Mouse (Mus musculus) heart, embryonic 15.5 days (tissue): ENCODE measurements around the gene Tmigd1. TPM values are rescaled to one million over a fixed set of nuclear protein-coding genes. Genes with fewer than 3 reads are reported as not detected.

Experiments used
- ATAC-seq: fragments of 200-750 bp; cut with Nextera tagmentation; replicated peaks from 2 replicates; pipeline ENCODE4 v1.8.0; 2017; ENCODE audit warnings: low read depth, moderate TSS enrichment; ENCODE audit not compliant: insufficient number of reproducible peaks, insufficient read depth, low FRiP score
- H3K27ac ChIP-seq: fragments of 300-500 bp; sonication (generic); 2 replicates; pipeline ENCODE4 v1.5.1; 2015; ENCODE audit warnings: mild to moderate bottlenecking, inconsistent platforms
- H3K27me3 ChIP-seq: fragments of 300-500 bp; sonication (generic); 2 replicates; pipeline ENCODE4 v1.6.1; 2015; ENCODE audit warnings: inconsistent platforms
- H3K36me3 ChIP-seq: fragments of 300-500 bp; sonication (generic); 2 replicates; pipeline ENCODE4 v1.6.1; 2015; ENCODE audit warnings: mild to moderate bottlenecking, inconsistent platforms
- H3K4me1 ChIP-seq: fragments of 300-500 bp; sonication (generic); replicated peaks from 2 replicates; pipeline ENCODE4 v1.6.1; 2015; ENCODE audit warnings: inconsistent platforms
- H3K4me2 ChIP-seq: fragments of 300-500 bp; sonication (generic); 2 replicates; pipeline ENCODE4 v1.6.1; 2015; ENCODE audit warnings: inconsistent platforms, mild to moderate bottlenecking, moderate library complexity
- H3K4me3 ChIP-seq: fragments of 300-500 bp; sonication (generic); 2 replicates; pipeline ENCODE4 v1.5.1; 2015; ENCODE audit warnings: mild to moderate bottlenecking, inconsistent platforms
- H3K9ac ChIP-seq: fragments of 300-500 bp; sonication (generic); 2 replicates; pipeline ENCODE4 v1.6.1; 2015; ENCODE audit warnings: mild to moderate bottlenecking, inconsistent platforms
- H3K9me3 ChIP-seq: fragments of 300-500 bp; sonication (generic); replicated peaks from 2 replicates; pipeline ENCODE4 v1.6.1; 2016; ENCODE audit warnings: inconsistent platforms
- WGBS: fragments of 180-500 bp; shearing (Covaris S2); methylation state at CpG from one replicate; pipeline ENCODE4 v1.1.7; 2015; ENCODE audit warnings: mixed read lengths; 5-methylcytosine and 5-hydroxymethylcytosine counted together
- polyA plus RNA-seq: library from polyadenylated mRNA; unstranded; fragments of >200 nt; fragmentation: Nextera tagmentation; extraction: Ambion mirVana; gene quantifications from 2 replicates; pipeline ENCODE4 v1.2.1, GENCODE M21; 2015

Gene Tmigd1
- polyA plus RNA-seq, 1 experiment from 2014 or later: not detected

DNA sequence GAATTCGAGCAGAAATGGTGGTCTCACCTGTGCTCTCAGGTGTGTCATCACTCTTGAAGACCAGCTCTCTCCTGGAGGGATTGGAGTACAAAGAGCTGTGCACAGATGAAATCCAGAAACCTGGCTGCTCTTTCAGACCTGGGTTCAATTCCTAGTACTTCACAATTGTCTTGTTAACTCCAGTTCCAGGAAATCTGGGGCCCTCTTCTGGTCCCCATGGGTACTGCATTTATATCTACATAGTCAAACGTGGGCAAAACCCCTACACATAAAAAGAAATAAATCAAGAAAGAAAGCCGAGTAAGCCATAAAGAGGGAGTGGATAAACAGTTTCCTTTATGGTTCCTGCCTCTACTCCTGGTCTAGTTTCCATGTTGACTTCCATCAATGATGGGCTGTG lies 31.2 kb downstream of the Tmigd1 start:
- Histone ChIP-seq H3K9me3 (no peaks in the 10 kb centered on the region), H3K4me1 (no peaks in the 10 kb centered on the region), H3K27ac (no peak overlapping the region), H3K36me3 (no peaks in the 10 kb centered on the region), H3K27me3 (no peaks in the 10 kb centered on the region), H3K4me3 (no peak overlapping the region), H3K9ac (no peak overlapping the region), H3K4me2 (no peak overlapping the region)
- 68% methylated on average over 3 of the region's 3 CpGs for WGBS
- no peak for ATAC-seq

GRCm38 (mm10) chr11:76936578-76936977 lies 34.6 kb downstream of the Tmigd1 start:
- no peak for ATAC-seq
- Histone ChIP-seq H3K27me3 (no peaks in the 10 kb centered on the region), H3K9me3 (no peaks in the 10 kb centered on the region), H3K27ac (no peak overlapping the region), H3K9ac (no peak overlapping the region), H3K4me3 (no peak overlapping the region), H3K4me2 (no peak overlapping the region), H3K36me3 (no peaks in the 10 kb centered on the region), H3K4me1 (no peaks in the 10 kb centered on the region)
- WGBS: 65% methylated on average over 5 of the region's 5 CpGs

DNA sequence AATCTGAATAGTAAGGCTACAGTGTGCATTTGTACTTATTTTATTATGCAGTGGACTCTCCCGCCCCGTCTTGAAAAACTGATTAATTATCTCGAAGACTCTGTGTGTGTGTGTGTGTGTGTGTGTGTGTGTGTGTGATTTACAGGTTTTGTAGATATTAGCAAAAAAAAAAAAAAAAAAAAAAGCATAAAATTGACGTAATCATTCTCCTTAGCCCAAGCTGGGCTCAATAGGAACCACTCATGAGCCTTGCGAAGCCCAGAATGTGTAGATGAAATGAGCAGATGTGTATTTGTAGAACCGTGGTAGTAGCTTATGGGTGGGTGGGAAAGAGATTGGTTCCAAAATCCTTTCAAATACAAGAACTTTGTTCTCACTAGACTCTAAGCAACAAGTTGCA lies 42.9 kb downstream of the Tmigd1 start:
- Histone ChIP-seq H3K36me3 (peaks cover 6% of the 10 kb centered on the region), H3K27ac (peak overlapping the region; percentile 84), H3K9me3 (no peaks in the 10 kb centered on the region), H3K27me3 (no peaks in the 10 kb centered on the region), H3K4me3 (peak overlapping the region; percentile 67), H3K4me1 (peaks cover 13% of the 10 kb centered on the region), H3K4me2 (peak overlapping the region; percentile 86), H3K9ac (peak overlapping the region; percentile 71)
- WGBS: 71% methylated on average over 6 of the region's 6 CpGs
- ATAC-seq: no peak

GRCm38 (mm10) chr11:76945386-76946202 lies 43.6 kb downstream of the Tmigd1 start:
- Histone ChIP-seq H3K4me2 (peak overlapping the region; percentile 86), H3K36me3 (peaks cover 7% of the 10 kb centered on the region), H3K9me3 (no peaks in the 10 kb centered on the region), H3K27me3 (no peaks in the 10 kb centered on the region), H3K4me1 (peaks cover 13% of the 10 kb centered on the region), H3K9ac (peak overlapping the region; percentile 71), H3K27ac (peak overlapping the region; percentile 84), H3K4me3 (peak overlapping the region; percentile 67)
- ATAC-seq: peak; percentile 96
- WGBS: under 1% methylated on average over 58 of the region's 58 CpGs

GRCm38 (mm10) chr11:76946203-76946585 lies 44.2 kb downstream of the Tmigd1 start:
- no peak for ATAC-seq
- peaks cover 12% of the 10 kb centered on the region for H3K36me3 ChIP-seq
- peaks cover 13% of the 10 kb centered on the region for H3K4me1 ChIP-seq
- no peaks in the 10 kb centered on the region for H3K27me3 ChIP-seq
- peak overlapping the region; percentile 67 for H3K4me3 ChIP-seq
- no peaks in the 10 kb centered on the region for H3K9me3 ChIP-seq
- WGBS: 2% methylated on average over 8 of the region's 8 CpGs
- H3K4me2 ChIP-seq: peak overlapping the region; percentile 86
- H3K27ac ChIP-seq: 0 out of 2 replicates have a peak overlapping the region, but pooled peaks have one; percentile 84
- peak overlapping the region; percentile 71 for H3K9ac ChIP-seq

- peak overlapping the region; percentile 18 for H3K27ac ChIP-seq
- H3K27me3 ChIP-seq: no peaks in the 10 kb centered on the region
- H3K4me1 ChIP-seq: peaks cover 2% of the 10 kb centered on the region; the same call in 1 of the 2 replicates
- H3K9ac ChIP-seq: no peak overlapping the region
- 64% methylated on average over 2 of the region's 2 CpGs for WGBS
- no peak overlapping the region for H3K4me2 ChIP-seq
- ATAC-seq: peak; percentile 31; the same call in 1 of the 2 replicates
- peaks cover 61% of the 10 kb centered on the region for H3K36me3 ChIP-seq
- no peaks in the 10 kb centered on the region for H3K9me3 ChIP-seq
- no peak overlapping the region for H3K4me3 ChIP-seq
Measured at GRCm38 (mm10) chr11:76953536-76953935, 51.6 kb downstream of the Tmigd1 start.

- WGBS: 83% methylated on average over 3 of the region's 3 CpGs
Measured at GRCm38 (mm10) chr11:76965703-76966102, 63.7 kb downstream of the Tmigd1 start.

More at GRCm38 (mm10) chr11:76965703-76966102, 63.7 kb downstream of the Tmigd1 start:
- Histone ChIP-seq H3K4me3 (no peak overlapping the region), H3K27ac (no peak overlapping the region), H3K9ac (no peak overlapping the region), H3K27me3 (no peaks in the 10 kb centered on the region), H3K4me1 (peaks cover 4% of the 10 kb centered on the region; the same call in 1 of the 2 replicates), H3K9me3 (no peaks in the 10 kb centered on the region), H3K4me2 (no peak overlapping the region), H3K36me3 (peaks cover 78% of the 10 kb centered on the region)
- no peak for ATAC-seq

Other genes with a start within 250 kb of the Tmigd1 start
- gene Bhlha9, start 229.7 kb upstream of the Tmigd1 start, polyA plus RNA-seq: 0.10 and 0.34 TPM in 2 replicates
- gene Trarg1, start 222.4 kb upstream of the Tmigd1 start, polyA plus RNA-seq: 0.24 and 0.33 TPM in 2 replicates
- 14.9 and 19.6 TPM in 2 replicates for gene Gosr1, start 138.6 kb upstream of the Tmigd1 start, polyA plus RNA-seq
- gene Cpd, start 55.1 kb upstream of the Tmigd1 start, polyA plus RNA-seq: 8.9 and 10.6 TPM in 2 replicates
- 88.3 and 103 TPM in 2 replicates for gene Blmh, start 22.6 kb downstream of the Tmigd1 start, polyA plus RNA-seq
- gene Slc6a4, start 96.4 kb downstream of the Tmigd1 start, polyA plus RNA-seq: 0.94 and 1.0 TPM in 2 replicates
- 42.6 and 56.0 TPM in 2 replicates for gene Nsrp1, start 176.3 kb downstream of the Tmigd1 start, polyA plus RNA-seq